Mouse (Mus musculus): ENCODE data around the gene Faim2. TPM values are rescaled to one million over a fixed set of nuclear protein-coding genes. Genes with fewer than 3 reads are reported as not detected.

Faim2 gene
- polyA plus RNA-seq, 1 experiment = not detected

DNA sequence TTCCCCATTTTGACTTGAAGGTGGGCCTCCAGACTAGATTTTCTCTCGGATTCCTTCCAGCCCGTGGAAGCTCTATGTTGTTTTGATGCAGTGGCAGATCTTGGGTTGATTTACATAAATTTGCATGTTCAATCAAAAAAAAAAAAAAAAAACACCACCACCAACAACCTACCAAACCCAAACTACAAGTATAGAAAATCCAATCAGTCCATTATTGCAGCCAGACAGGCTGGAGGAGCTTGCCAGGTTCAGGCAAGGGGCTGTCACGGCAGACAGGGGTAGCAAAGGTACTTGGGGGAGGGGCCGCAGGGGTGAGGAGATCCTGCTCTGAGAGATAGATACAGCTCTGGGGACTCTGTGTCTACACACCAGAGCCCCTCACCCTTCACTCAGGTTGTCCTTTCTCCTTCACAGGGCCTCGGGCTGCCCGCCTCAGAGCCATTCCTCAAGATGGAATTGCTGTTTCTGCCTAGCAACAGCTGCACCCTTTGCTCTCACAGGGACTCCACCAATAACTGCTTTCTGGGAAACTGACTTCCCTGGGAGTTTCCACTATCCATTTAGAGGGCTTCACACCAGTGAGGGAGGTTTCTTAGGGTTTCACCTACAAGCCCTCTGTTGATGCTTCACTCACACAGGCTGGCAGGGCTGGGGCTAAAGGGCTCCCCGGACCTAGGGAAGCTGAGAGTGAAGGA, 73.2 kb downstream of the Faim2 start:
- Histone ChIP-seq H3K4me3 (replicated peaks) (no peak overlapping the region), H3K4me1 (peaks cover 60% of the 10 kb centered on the region), H3K9me3 (no peaks in the 10 kb centered on the region), H3K27me3 (replicated peaks) (peaks cover 22% of the 10 kb centered on the region), H3K36me3 (replicated peaks; ENCODE audit: low read length) (no peaks in the 10 kb centered on the region)
- no peak for TF ChIP-seq FLI1 (IDR thresholded peaks at IDR 0.05; ENCODE audit: low read length)
- no peak for TF ChIP-seq GATA1 (IDR thresholded peaks at IDR 0.05; ENCODE audit: borderline replicate concordance, low read length)

DNA sequence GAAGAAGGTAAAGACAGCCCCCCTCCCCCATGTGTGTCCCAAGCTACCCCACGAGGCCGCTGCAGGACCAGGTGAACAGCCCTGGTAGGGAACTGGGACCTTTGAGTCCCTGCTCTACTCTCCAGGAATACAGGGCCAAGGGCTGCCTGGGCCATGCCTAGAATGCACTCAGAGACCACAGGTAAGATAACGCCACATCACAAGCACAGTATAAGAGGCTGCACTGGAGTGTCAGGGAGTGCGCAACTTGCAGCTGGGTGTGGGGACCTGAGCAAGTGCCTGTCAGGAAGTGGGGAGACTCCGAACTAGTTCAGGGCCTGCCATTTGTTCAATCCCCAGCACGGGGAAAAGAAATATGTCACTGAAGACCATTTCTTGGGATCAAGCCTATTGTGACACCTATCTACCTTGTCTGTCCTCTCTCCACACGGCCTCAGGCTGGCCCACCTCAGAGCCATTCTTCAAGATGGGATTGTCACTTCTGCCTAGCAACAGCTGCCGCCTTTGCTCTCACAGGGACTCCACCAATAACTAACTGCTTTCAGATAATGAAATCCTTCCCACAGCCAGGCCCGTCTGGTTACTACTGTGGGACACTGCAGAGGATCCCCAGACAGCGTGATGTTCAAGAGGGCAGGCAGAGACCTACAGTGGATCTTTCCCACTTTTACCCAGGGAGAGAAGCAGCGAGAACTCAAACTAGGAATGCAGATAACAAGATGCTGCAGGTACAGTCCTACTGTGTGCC, 74.6 kb downstream of the Faim2 start:
- no peaks in the 10 kb centered on the region for H3K9me3 ChIP-seq
- H3K4me1 ChIP-seq = peaks cover 67% of the 10 kb centered on the region
- no peak overlapping the region for H3K4me3 ChIP-seq (replicated peaks)
- peaks cover 22% of the 10 kb centered on the region for H3K27me3 ChIP-seq (replicated peaks)
- TF ChIP-seq FLI1 (IDR thresholded peaks at IDR 0.05; ENCODE audit: low read length) (no peak), GATA1 (IDR thresholded peaks at IDR 0.05; ENCODE audit: borderline replicate concordance, low read length) (no peak)
- H3K36me3 ChIP-seq (replicated peaks; ENCODE audit: low read length) = no peaks in the 10 kb centered on the region

DNA sequence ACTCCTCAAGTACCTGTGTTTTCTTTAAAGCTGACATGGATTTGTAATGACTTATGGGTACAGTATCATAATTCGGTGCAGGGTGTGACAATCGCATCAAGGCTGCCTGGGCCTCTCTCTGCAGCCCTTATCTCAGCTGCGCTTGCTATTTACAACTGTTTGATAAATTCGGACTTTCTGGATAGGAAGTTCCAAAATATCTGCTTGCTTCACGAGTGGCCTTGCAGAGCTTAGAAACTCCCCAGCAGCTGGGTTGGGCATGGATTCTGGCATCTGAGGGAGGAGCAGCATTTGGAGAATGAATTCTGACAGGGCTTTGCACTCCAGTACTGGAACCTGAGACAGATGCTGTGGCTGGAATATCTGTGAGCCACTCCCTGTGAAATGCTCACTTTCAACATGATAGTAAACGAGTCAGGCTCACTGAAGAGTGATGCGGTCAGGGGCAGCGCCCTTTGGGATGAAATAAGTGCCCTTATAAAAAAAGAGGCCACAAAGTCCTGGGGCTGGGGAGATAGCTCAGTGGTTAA, 78.1 kb downstream of the Faim2 start:
- Histone ChIP-seq H3K9me3 (no peaks in the 10 kb centered on the region), H3K4me1 (peaks cover 43% of the 10 kb centered on the region), H3K27me3 (replicated peaks) (peaks cover 8% of the 10 kb centered on the region), H3K4me3 (replicated peaks) (peak overlapping the region; percentile 71), H3K36me3 (replicated peaks; ENCODE audit: low read length) (no peaks in the 10 kb centered on the region)
- TF ChIP-seq GATA1 (IDR thresholded peaks at IDR 0.05; ENCODE audit: borderline replicate concordance, low read length) (no peak), FLI1 (IDR thresholded peaks at IDR 0.05; ENCODE audit: low read length) (no peak)

DNA sequence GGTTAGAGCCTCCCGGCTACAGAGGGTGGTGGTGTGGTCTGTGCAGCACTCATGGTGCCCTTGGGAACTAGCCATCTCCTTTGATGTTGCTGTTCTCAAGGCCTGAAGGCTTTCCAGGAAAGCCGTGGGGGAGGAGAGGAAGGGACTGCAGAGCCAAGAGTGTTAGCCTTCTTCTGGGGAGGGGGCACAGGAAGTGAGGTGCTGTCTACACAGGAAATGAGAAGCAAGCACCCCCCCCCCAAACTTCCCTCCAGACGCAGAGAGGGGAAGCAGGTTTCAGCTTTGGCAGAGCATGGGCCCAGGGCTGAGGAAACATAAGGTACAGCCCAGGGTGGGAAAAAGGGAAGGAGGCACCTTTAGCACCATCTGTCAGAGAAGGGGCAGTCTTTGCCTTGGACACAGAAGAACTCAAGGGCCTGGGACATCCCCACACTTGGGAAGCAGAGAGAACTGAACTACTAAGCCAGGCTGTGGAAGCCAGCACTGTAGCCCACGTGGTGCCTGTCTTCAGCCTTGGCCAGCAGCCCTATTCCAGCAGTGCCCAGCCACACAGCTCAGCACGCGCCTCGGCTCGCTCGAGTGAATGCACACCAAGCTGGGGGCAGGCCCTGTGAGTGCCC, 78.7 kb downstream of the Faim2 start:
- Histone ChIP-seq H3K4me3 (replicated peaks) (peak overlapping the region; percentile 71), H3K27me3 (replicated peaks) (peaks cover 7% of the 10 kb centered on the region), H3K9me3 (no peaks in the 10 kb centered on the region), H3K36me3 (replicated peaks; ENCODE audit: low read length) (no peaks in the 10 kb centered on the region), H3K4me1 (peaks cover 43% of the 10 kb centered on the region)
- TF ChIP-seq GATA1 (IDR thresholded peaks at IDR 0.05; ENCODE audit: borderline replicate concordance, low read length) (no peak), FLI1 (IDR thresholded peaks at IDR 0.05; ENCODE audit: low read length) (no peak)

Other genes starting within 250 kb of the Faim2 start
- gene Prpf40b, start 233.1 kb downstream of the Faim2 start, polyA plus RNA-seq (2012; ENCODE audit: insufficient read depth, low replicate concordance) = 14.7 and 16.8 TPM in 2 replicates
- gene Fam186b, start 232.3 kb downstream of the Faim2 start, polyA plus RNA-seq (2012; ENCODE audit: insufficient read depth, low replicate concordance) = not detected in 2 replicates
- 4.4 and 6.8 TPM in 2 replicates for gene Fmnl3, start 157.7 kb downstream of the Faim2 start, polyA plus RNA-seq (2012; ENCODE audit: insufficient read depth, low replicate concordance)
- gene Tmbim6, start 135.3 kb downstream of the Faim2 start, polyA plus RNA-seq (2012; ENCODE audit: insufficient read depth, low replicate concordance) = 206 and 441 TPM in 2 replicates
- gene Nckap5l, start 70.4 kb downstream of the Faim2 start, polyA plus RNA-seq (2012; ENCODE audit: insufficient read depth, low replicate concordance) = 13.8 and 16.8 TPM in 2 replicates
- gene Bcdin3d, start 53.4 kb downstream of the Faim2 start, polyA plus RNA-seq (2012; ENCODE audit: insufficient read depth, low replicate concordance) = 3.8 and 10.2 TPM in 2 replicates
- not detected in 2 replicates for gene Aqp2, start 50.9 kb upstream of the Faim2 start, polyA plus RNA-seq (2012; ENCODE audit: insufficient read depth, low replicate concordance)
- not detected in 2 replicates for gene Aqp5, start 62.6 kb upstream of the Faim2 start, polyA plus RNA-seq (2012; ENCODE audit: insufficient read depth, low replicate concordance)
- gene Aqp6, start 73.2 kb upstream of the Faim2 start, polyA plus RNA-seq (2012; ENCODE audit: insufficient read depth, low replicate concordance) = not detected in 2 replicates
- 3.6 and 7.7 TPM in 2 replicates for gene Racgap1, start 123.5 kb upstream of the Faim2 start, polyA plus RNA-seq (2012; ENCODE audit: insufficient read depth, low replicate concordance)
- not detected in 2 replicates for gene Asic1, start 142.2 kb upstream of the Faim2 start, polyA plus RNA-seq (2012; ENCODE audit: insufficient read depth, low replicate concordance)
- 20.3 and 45.0 TPM in 2 replicates for gene Smarcd1, start 174.0 kb upstream of the Faim2 start, polyA plus RNA-seq (2012; ENCODE audit: insufficient read depth, low replicate concordance)
- gene Gm17349, start 177.3 kb upstream of the Faim2 start, polyA plus RNA-seq (2012; ENCODE audit: insufficient read depth, low replicate concordance) = 17.1 TPM in 1 of 2 replicates, not detected in the other
- 0.34 TPM in 1 of 2 replicates, not detected in the other for gene Gpd1, start 189.3 kb upstream of the Faim2 start, polyA plus RNA-seq (2012; ENCODE audit: insufficient read depth, low replicate concordance)
- 83.6 and 145 TPM in 2 replicates for gene Cox14, start 197.5 kb upstream of the Faim2 start, polyA plus RNA-seq (2012; ENCODE audit: insufficient read depth, low replicate concordance)
- gene Cers5, start 244.7 kb upstream of the Faim2 start, polyA plus RNA-seq (2012; ENCODE audit: insufficient read depth, low replicate concordance) = 3.2 and 13.6 TPM in 2 replicates